Mouse (Mus musculus) lung, embryonic 14.5 days (tissue): ENCODE data around the gene Mef2b. TPM values are rescaled to one million over a fixed set of nuclear protein-coding genes. Genes with fewer than 3 reads are reported as not detected.

ENCODE experiments used
- ATAC-seq: fragments of 200-750 bp; cut with Nextera tagmentation; 2 replicates; pipeline ENCODE4 v1.8.0; 2017; ENCODE audit warnings: mild to moderate bottlenecking, moderate TSS enrichment, moderate library complexity; ENCODE audit not compliant: insufficient read depth
- DNase-seq: peaks from one replicate; pipeline ENCODE4 v3.0.0-alpha.2; 2015
- H3K27ac ChIP-seq: fragments of 300-500 bp; sonication (generic); 2 replicates; pipeline ENCODE4 v1.5.1; 2014; ENCODE audit warnings: low read depth, mild to moderate bottlenecking, moderate library complexity
- H3K27me3 ChIP-seq: fragments of 300-500 bp; sonication (generic); 2 replicates; pipeline ENCODE4 v1.6.1; 2014; ENCODE audit warnings: low read length, control low read depth; ENCODE audit not compliant: insufficient read depth
- H3K36me3 ChIP-seq: fragments of 300-500 bp; sonication (generic); 2 replicates; pipeline ENCODE4 v1.6.1; 2014; ENCODE audit warnings: control low read depth; ENCODE audit not compliant: insufficient read depth
- H3K4me1 ChIP-seq: fragments of 300-500 bp; sonication (generic); 2 replicates; pipeline ENCODE4 v1.6.1; 2014; ENCODE audit warnings: antibody characterized with exemption, control low read depth; ENCODE audit not compliant: insufficient read depth
- H3K4me2 ChIP-seq: fragments of 300-500 bp; sonication (generic); 2 replicates; pipeline ENCODE4 v1.6.1; 2014; ENCODE audit warnings: mild to moderate bottlenecking
- H3K4me3 ChIP-seq: fragments of 300-500 bp; sonication (generic); 2 replicates; pipeline ENCODE4 v1.5.1; 2014; ENCODE audit warnings: low read depth, low read length
- H3K9ac ChIP-seq: fragments of 300-500 bp; sonication (generic); 2 replicates; pipeline ENCODE4 v1.6.1; 2014
- H3K9me3 ChIP-seq: fragments of 300-500 bp; sonication (generic); 2 replicates; pipeline ENCODE4 v1.6.1; 2016; ENCODE audit warnings: low read depth, low read length, control low read depth
- CTCF ChIP-seq: IDR thresholded peaks from 2 replicates; pipeline ENCODE4 v1.5.1; 2016; ENCODE audit warnings: antibody characterized with exemption, low read depth
- WGBS: fragments of 180-500 bp; shearing (Covaris S2); extraction: QIAGEN DNeasy Blood & Tissue Kit; methylation state at CpG from one replicate; pipeline ENCODE4 v1.1.7; 2014; 5-methylcytosine and 5-hydroxymethylcytosine counted together
- polyA plus RNA-seq: library from polyadenylated mRNA; unstranded; fragments of >200 nt; fragmentation: Nextera tagmentation; extraction: Ambion mirVana; gene quantifications from 2 replicates; pipeline ENCODE4 v1.2.1, GENCODE M21; 2014

The Mef2b gene
- polyA plus RNA-seq, 1 experiment from 2014 or later: 0.28 TPM

DNA sequence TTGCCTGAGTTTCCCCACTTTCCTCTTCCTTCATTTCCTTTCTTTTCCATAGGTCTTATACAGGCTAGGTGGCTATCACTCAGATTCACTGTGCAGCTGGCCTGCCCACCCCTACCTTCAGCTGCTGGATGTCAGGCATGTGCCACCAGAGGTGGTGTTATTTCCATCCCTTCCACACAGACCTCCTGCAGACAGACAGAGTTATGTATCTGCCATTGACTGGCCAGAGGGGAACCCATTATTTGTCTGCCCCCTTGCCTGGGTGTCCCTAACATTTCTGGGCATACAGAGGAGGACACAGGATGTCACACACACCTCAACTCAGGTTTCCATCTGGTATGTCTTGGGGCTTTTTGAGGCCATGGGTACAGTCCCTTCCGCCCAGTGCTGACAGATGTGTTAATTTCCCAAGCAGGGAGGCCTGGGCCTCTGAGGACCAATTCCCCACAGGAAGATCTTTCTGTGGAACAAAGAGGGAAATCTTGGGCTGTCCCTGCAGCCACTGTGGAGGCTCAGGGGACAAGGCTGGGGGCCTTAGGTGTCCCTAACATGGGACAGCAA, 17.8 kb downstream of the Mef2b start:
- no peaks in the 10 kb centered on the region for H3K27me3 ChIP-seq
- no peaks in the 10 kb centered on the region for H3K4me1 ChIP-seq
- no peak for TF ChIP-seq CTCF
- H3K4me2 ChIP-seq: no peak overlapping the region
- no peaks in the 10 kb centered on the region for H3K36me3 ChIP-seq
- no peak for ATAC-seq
- H3K27ac ChIP-seq: no peak overlapping the region
- no peaks in the 10 kb centered on the region for H3K9me3 ChIP-seq
- no peak overlapping the region for H3K4me3 ChIP-seq
- no peak for DNase-seq
- WGBS: 96% methylated on average over 1 of the region's 1 CpGs
- no peak overlapping the region for H3K9ac ChIP-seq

DNA sequence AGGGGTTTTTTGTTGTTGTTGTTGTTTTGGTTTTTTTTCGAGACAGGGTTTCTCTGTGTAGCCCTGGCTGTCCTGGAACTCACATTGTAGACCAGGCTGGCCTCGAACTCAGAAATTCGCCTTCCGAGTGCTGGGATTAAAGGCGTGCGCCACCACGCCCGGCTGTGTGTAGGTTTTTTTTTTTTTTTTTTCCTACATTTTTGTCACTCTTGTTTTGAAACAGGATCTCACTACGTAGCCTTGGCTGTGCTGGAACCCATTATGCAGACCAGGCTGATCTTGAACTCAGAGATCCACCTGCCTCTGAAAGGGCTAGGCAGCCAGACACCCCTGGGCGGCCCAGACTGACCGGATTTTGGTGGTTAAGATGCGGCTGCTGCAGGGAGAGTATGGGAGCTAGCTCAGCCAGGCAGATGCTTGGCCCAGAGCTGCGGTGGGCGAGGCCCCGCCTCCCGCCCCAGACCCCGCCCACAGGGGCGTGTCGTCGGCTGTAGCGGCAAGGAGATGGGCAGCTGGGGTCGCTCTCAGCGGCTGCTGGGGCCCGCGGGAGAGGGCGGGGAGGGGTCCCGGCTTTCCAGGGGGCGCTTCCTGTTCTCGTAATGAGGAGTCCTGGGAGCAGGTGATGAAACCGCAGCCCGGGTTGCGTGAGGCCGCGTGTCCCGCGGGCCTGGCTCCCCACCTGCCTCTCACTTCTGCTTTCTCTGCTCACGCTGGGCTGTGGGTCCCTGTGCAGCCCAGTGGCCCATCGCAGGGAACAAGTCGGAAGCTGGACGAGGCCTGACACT, 18.8 kb downstream of the Mef2b start:
- Histone ChIP-seq H3K9ac (peak overlapping the region; percentile 35; the same call in 1 of the 2 replicates), H3K4me3 (peak overlapping the region; percentile 48), H3K9me3 (no peaks in the 10 kb centered on the region), H3K4me2 (peak overlapping the region; percentile 82), H3K27ac (no peak overlapping the region), H3K36me3 (no peaks in the 10 kb centered on the region), H3K4me1 (no peaks in the 10 kb centered on the region), H3K27me3 (no peaks in the 10 kb centered on the region)
- 8% methylated on average over 40 of the region's 40 CpGs for WGBS
- peak; percentile 91 for ATAC-seq
- DNase-seq: peak; percentile 88
- no peak for TF ChIP-seq CTCF

DNA sequence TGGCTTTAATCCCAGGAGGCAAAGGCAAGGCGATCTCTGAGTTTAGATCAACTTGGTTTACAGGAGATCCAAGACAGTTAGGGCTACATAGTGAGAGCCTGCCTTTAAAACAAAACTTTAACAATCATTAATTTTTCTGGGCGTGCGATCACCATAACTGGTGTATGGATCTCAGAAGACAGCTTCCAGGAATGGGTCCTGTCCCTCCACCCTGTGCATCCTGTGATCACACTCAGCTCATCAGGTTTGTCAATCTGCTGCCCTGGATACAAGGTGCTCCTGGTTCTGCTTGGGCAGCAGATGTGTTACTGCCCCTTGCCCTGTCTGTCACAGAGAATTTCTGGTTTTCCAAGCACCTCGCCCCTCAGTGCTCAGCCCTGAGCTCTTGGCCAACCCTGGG, 19.7 kb downstream of the Mef2b start:
- WGBS: 70% methylated on average over 4 of the region's 4 CpGs
- no peaks in the 10 kb centered on the region for H3K9me3 ChIP-seq
- no peaks in the 10 kb centered on the region for H3K27me3 ChIP-seq
- DNase-seq: no peak
- TF ChIP-seq CTCF: no peak
- H3K27ac ChIP-seq: no peak overlapping the region
- no peak overlapping the region for H3K4me3 ChIP-seq
- H3K4me1 ChIP-seq: no peaks in the 10 kb centered on the region
- H3K36me3 ChIP-seq: no peaks in the 10 kb centered on the region
- H3K4me2 ChIP-seq: no peak overlapping the region
- ATAC-seq: no peak
- H3K9ac ChIP-seq: no peak overlapping the region

DNA sequence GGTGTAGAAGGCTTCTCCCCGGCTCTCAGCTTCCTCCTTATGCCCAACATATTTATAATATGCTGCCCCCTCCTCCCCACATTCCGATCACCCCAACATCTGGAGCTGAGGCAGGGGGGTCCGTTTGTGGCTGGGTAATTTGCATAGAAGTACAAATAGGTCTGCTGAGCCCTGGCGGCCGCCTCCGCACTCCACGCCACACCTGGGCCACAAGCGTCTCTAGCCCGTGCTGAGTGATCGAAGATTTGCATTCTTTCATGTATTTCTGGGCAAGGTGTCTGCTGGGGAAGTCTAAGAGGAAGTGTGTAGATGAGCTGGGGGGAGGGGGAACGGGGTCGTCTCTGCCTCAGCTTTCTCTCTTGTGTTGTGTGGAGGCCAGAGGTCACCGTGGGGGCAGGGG, 20.5 kb downstream of the Mef2b start:
- H3K27me3 ChIP-seq: 0 out of 2 replicates have a peak, but pooled peaks cover under 1% of the 10 kb centered on the region
- no peak for ATAC-seq

DNA sequence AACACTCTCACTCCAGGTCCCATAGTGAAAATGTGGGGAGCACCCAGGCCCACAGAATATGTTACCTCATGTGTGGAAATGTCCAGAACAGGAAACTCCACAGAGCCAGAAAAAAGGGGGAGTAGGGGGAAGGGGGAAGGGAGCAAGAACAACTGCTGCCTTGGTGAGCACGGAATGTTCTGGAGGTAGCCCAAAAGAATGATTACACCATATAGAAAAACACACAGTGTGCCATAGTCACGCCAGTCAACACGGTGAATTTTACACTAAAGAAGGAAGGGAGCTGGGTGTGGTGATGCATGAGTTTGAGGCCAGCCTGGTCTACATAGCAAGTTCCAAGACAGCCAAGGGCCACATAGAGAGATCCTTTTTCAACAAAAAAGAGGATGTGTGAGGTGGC, 23.8 kb downstream of the Mef2b start:
- Histone ChIP-seq H3K4me2 (no peak overlapping the region), H3K9ac (no peak overlapping the region), H3K4me1 (no peaks in the 10 kb centered on the region), H3K27ac (no peak overlapping the region), H3K27me3 (peaks cover 16% of the 10 kb centered on the region), H3K4me3 (no peak overlapping the region), H3K36me3 (no peaks in the 10 kb centered on the region), H3K9me3 (no peaks in the 10 kb centered on the region)
- no peak for TF ChIP-seq CTCF
- no peak for DNase-seq
- no peak for ATAC-seq
- 80% methylated on average over 3 of the region's 3 CpGs for WGBS

More for the DNA sequence above, 20.5 kb downstream of the Mef2b start:
- H3K4me3 ChIP-seq: no peak overlapping the region
- DNase-seq: no peak
- no peaks in the 10 kb centered on the region for H3K4me1 ChIP-seq
- TF ChIP-seq CTCF: no peak
- WGBS: 53% methylated on average over 13 of the region's 13 CpGs
- H3K27ac ChIP-seq: no peak overlapping the region
- no peak overlapping the region for H3K9ac ChIP-seq
- no peaks in the 10 kb centered on the region for H3K36me3 ChIP-seq
- no peaks in the 10 kb centered on the region for H3K9me3 ChIP-seq
- no peak overlapping the region for H3K4me2 ChIP-seq

DNA sequence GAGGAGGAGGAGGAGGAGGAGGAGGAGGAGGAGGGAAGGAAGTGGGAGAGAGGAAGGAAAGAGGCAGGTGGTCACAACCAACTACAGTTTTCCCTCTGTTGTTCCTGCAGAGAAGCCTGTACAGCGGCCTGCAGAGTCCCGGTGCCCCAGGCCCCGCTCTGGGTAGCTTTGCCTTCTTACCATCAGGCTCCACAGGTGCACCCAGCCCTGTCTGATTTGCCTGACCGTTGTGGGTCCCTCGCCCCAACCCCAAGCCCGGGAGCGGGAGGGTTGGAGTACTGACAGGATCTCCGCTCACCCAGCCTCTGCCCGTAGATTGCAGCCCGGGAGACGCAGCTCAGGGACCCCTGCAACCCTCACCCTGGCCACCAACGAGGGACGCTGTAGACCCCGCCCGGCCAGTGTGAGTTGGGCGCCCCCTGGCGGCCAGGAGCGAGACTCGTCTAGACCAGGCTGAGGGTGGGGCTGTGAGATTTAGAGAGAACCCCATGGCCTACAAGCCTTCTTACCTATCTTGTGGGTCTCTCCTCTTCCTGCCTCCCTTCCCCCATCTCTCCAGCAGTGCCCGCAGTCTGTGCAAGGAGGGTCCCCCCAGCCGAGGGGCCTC, 27.1 kb downstream of the Mef2b start:
- ATAC-seq (peak; percentile 80), DNase-seq (peak; percentile 87)
- 5% methylated on average over 21 of the region's 21 CpGs for WGBS
- Histone ChIP-seq H3K27ac (no peak overlapping the region), H3K4me2 (peak overlapping the region; percentile 53), H3K9me3 (no peaks in the 10 kb centered on the region), H3K9ac (peak overlapping the region; percentile 20; the same call in 1 of the 2 replicates), H3K36me3 (no peaks in the 10 kb centered on the region), H3K27me3 (peaks cover 16% of the 10 kb centered on the region), H3K4me3 (no peak overlapping the region; the same call in 1 of the 2 replicates), H3K4me1 (no peaks in the 10 kb centered on the region)
- TF ChIP-seq CTCF: peak; percentile 99

DNA sequence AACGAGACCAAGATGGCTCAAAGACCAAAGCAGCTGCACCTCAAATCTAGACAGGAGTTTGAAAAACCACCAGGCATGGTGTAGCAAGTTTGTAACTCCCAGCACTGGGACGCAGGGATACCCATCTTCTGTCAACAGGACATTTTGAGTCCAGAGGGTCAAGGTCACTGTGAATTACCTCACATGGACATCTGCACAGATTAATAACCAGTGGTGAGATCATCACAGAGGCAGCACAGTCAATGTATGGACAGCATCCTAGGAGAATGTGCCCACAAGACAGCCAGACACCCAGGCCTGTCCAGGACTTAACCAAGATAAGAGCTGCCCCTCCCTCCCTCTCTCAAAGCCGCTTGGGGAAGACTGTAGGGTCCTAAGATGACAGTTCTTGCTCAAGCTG, 30.6 kb downstream of the Mef2b start:
- Histone ChIP-seq H3K4me2 (no peak overlapping the region), H3K36me3 (peaks cover 7% of the 10 kb centered on the region), H3K4me3 (no peak overlapping the region), H3K9me3 (no peaks in the 10 kb centered on the region), H3K9ac (no peak overlapping the region), H3K4me1 (0 out of 2 replicates have a peak, but pooled peaks cover 6% of the 10 kb centered on the region), H3K27me3 (peaks cover 15% of the 10 kb centered on the region), H3K27ac (no peak overlapping the region)
- WGBS: 67% methylated on average over 3 of the region's 3 CpGs
- TF ChIP-seq CTCF: no peak
- DNase-seq (no peak), ATAC-seq (no peak)
